Mouse (Mus musculus): ENCODE results near the gene Ifnk.

The Ifnk gene

DNA sequence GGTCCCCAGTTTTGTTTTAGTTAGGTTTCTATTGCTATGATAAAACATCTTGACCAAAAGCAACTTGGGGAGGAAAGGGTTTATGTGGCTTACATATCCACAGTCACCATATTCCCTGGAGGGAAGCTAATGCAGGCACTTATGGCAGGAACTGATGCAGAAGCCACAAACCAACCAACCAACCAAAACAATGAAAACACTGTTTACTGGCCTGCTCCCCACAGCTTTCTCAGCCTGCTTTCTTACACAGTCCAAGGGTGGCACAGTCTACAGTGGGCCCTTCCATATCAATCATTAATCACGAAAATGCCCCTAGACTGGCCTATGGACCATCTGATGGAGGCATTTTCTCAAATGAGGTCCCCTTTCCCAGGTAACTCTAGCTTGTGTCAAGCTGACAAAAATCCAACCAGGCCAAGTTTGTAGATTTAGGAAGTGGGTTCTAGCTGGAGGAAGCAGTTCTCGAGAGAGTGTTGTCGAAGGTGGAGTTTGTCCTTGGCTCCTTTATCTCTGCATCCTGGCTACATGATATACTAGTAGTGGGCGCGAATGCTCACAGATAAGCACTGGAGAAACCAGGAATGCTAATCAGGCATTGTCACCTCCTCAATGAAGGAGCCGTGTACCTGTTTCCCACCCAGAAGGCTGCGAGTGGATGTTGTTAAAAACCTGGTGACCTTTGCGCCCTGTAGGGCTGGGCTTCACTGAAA lies 35.9 kb downstream of the Ifnk start:
- CTCF ChIA-PET, result interaction anchor here (0.6 kb wide), 1 partner anchor 361 kb away, joined by 13 read pairs; no protein-coding TSS in a partner anchor

- CTCF ChIA-PET, result interaction anchor here (0.8 kb wide), 1 partner anchor 16 kb away, joined by 3 read pairs; no protein-coding TSS in a partner anchor
These were observed 37.9 kb downstream of the Ifnk start for GRCm38 (mm10) chr4:35189794-35190193.

- CTCF ChIA-PET, result no interaction called here
These were observed 40.9 kb downstream of the Ifnk start for GRCm38 (mm10) chr4:35192725-35193124.

GRCm38 (mm10) chr4:35201700-35202099 lies 49.8 kb downstream of the Ifnk start:
- CTCF ChIA-PET, result no interaction called here

Data from spleen, embryonic (tissue).